Mouse (Mus musculus): Measurements from ENCODE around the gene Olfr361. TPM values are rescaled to one million over a fixed set of nuclear protein-coding genes. Genes with fewer than 3 reads are reported as not detected.
"Not testable (repeated sequence)": the region's sequence is repeated elsewhere in the genome, so short reads cannot be mapped to it uniquely, and the experiment has no call there.

The Olfr361 gene
- not detected in 2 replicates for polyA plus RNA-seq (2012; ENCODE audit: insufficient read depth, insufficient read length, low replicate concordance, missing spikeins)

- H3K27ac ChIP-seq (ENCODE audit: insufficient read depth, low read depth, low read length); H3K4me1 ChIP-seq (ENCODE audit: control insufficient read depth, insufficient read depth, low read length); H3K4me3 ChIP-seq (ENCODE audit: insufficient read depth, low read depth, low read length): not testable (repeated sequence)
- WGBS, result 77% methylated on average over 1 of the region's 1 CpGs
Measured at GRCm38 (mm10) chr2:37089190-37089589, at the start of gene Olfr361. Gene Olfr361 (minus strand): TSS chr2:37089290.

GRCm38 (mm10) chr2:37117810-37118209 lies 28.7 kb upstream of the Olfr361 start, which contains the start of gene Olfr362:
Gene Olfr362 (minus strand): TSS chr2:37117910.
- H3K4me1 ChIP-seq (ENCODE audit: control insufficient read depth, insufficient read depth, low read length), result no peaks in the 10 kb centered on the region
- H3K4me3 ChIP-seq (ENCODE audit: insufficient read depth, low read depth, low read length), result no peak within 1 kb of the TSS
- no peak within 1 kb of the TSS for H3K27ac ChIP-seq (ENCODE audit: insufficient read depth, low read depth, low read length)
- TF ChIP-seq CTCF (IDR thresholded peaks at IDR 0.05; ENCODE audit: insufficient read depth, low read depth, low read length) (no peak), POLR2A (IDR thresholded peaks at IDR 0.05; ENCODE audit: insufficient read depth, low read depth, low read length) (no peak)
- WGBS, result 97% methylated on average over 1 of the region's 1 CpGs

GRCm38 (mm10) chr2:37065446-37065845 lies 23.6 kb downstream of the Olfr361 start, which contains the start of gene Olfr360:
Gene Olfr360 (plus strand): TSS chr2:37065746.
- Histone ChIP-seq H3K4me1 (ENCODE audit: control insufficient read depth, insufficient read depth, low read length) (no peaks in the 10 kb centered on the region), H3K27ac (ENCODE audit: insufficient read depth, low read depth, low read length) (no peak within 1 kb of the TSS), H3K4me3 (ENCODE audit: insufficient read depth, low read depth, low read length) (no peak within 1 kb of the TSS)
- TF ChIP-seq POLR2A (IDR thresholded peaks at IDR 0.05; ENCODE audit: insufficient read depth, low read depth, low read length), result no peak
- TF ChIP-seq CTCF (IDR thresholded peaks at IDR 0.05; ENCODE audit: insufficient read depth, low read depth, low read length), result no peak

Other genes with a start within 250 kb of the Olfr361 start
- not detected in 2 replicates for gene Olfr350, start 243.0 kb downstream of the Olfr361 start, polyA plus RNA-seq (2012; ENCODE audit: insufficient read depth, insufficient read length, low replicate concordance, missing spikeins)
- not detected in 2 replicates for gene Olfr351, start 226.6 kb downstream of the Olfr361 start, polyA plus RNA-seq (2012; ENCODE audit: insufficient read depth, insufficient read length, low replicate concordance, missing spikeins)
- gene Olfr352, start 220.8 kb downstream of the Olfr361 start, polyA plus RNA-seq (2012; ENCODE audit: insufficient read depth, insufficient read length, low replicate concordance, missing spikeins), result not detected in 2 replicates
- gene Olfr353, start 196.4 kb downstream of the Olfr361 start, polyA plus RNA-seq (2012; ENCODE audit: insufficient read depth, insufficient read length, low replicate concordance, missing spikeins), result not detected in 2 replicates
- gene Olfr354, start 183.6 kb downstream of the Olfr361 start, polyA plus RNA-seq (2012; ENCODE audit: insufficient read depth, insufficient read length, low replicate concordance, missing spikeins), result not detected in 2 replicates
- gene Olfr355, start 160.4 kb downstream of the Olfr361 start, polyA plus RNA-seq (2012; ENCODE audit: insufficient read depth, insufficient read length, low replicate concordance, missing spikeins), result not detected in 2 replicates
- not detected in 2 replicates for gene Olfr356, start 152.2 kb downstream of the Olfr361 start, polyA plus RNA-seq (2012; ENCODE audit: insufficient read depth, insufficient read length, low replicate concordance, missing spikeins)
- not detected in 2 replicates for gene Olfr357, start 95.5 kb downstream of the Olfr361 start, polyA plus RNA-seq (2012; ENCODE audit: insufficient read depth, insufficient read length, low replicate concordance, missing spikeins)
- gene Olfr358, start 80.0 kb downstream of the Olfr361 start, polyA plus RNA-seq (2012; ENCODE audit: insufficient read depth, insufficient read length, low replicate concordance, missing spikeins), result not detected in 2 replicates
- not detected in 2 replicates for gene Olfr360, start 23.5 kb downstream of the Olfr361 start, polyA plus RNA-seq (2012; ENCODE audit: insufficient read depth, insufficient read length, low replicate concordance, missing spikeins)
- not detected in 2 replicates for gene Olfr362, start 28.6 kb upstream of the Olfr361 start, polyA plus RNA-seq (2012; ENCODE audit: insufficient read depth, insufficient read length, low replicate concordance, missing spikeins)
- not detected in 2 replicates for gene Olfr364-ps1, start 50.0 kb upstream of the Olfr361 start, polyA plus RNA-seq (2012; ENCODE audit: insufficient read depth, insufficient read length, low replicate concordance, missing spikeins)
- not detected in 2 replicates for gene Olfr365, start 98.9 kb upstream of the Olfr361 start, polyA plus RNA-seq (2012; ENCODE audit: insufficient read depth, insufficient read length, low replicate concordance, missing spikeins)
- not detected in 2 replicates for gene Olfr366, start 122.3 kb upstream of the Olfr361 start, polyA plus RNA-seq (2012; ENCODE audit: insufficient read depth, insufficient read length, low replicate concordance, missing spikeins)
- gene Olfr368, start 237.2 kb upstream of the Olfr361 start, polyA plus RNA-seq (2012; ENCODE audit: insufficient read depth, insufficient read length, low replicate concordance, missing spikeins), result not detected in 2 replicates